Mouse (Mus musculus): ENCODE results near the gene Gse1. TPM values are rescaled to one million over a fixed set of nuclear protein-coding genes. Genes with fewer than 3 reads are reported as not detected.
A peak's percentile ranks its signal among the peaks of the same experiment; 100 is the strongest.

Gene Gse1
- polyA plus RNA-seq, 1 experiment, result 14.8 TPM

- no peaks in the 10 kb centered on the region for H3K4me1 ChIP-seq (ENCODE audit: control insufficient read depth, insufficient read depth, low read length)
- no peaks in the 10 kb centered on the region for H3K36me3 ChIP-seq (ENCODE audit: control insufficient read depth, insufficient read depth, low read length)
- no peaks in the 10 kb centered on the region for H3K27me3 ChIP-seq (replicated peaks; ENCODE audit: control insufficient read depth, insufficient read depth, low read length)
- H3K27ac ChIP-seq (ENCODE audit: insufficient read depth, low read depth, low read length), result no peak overlapping the region
- WGBS, result 96% methylated on average over 10 of the region's 10 CpGs
- no peak for DNase-seq
- H3K4me3 ChIP-seq (ENCODE audit: insufficient read depth, low read depth, low read length), result no peak overlapping the region
- TF ChIP-seq POLR2A (IDR thresholded peaks at IDR 0.05; ENCODE audit: low read depth, low read length), result no peak
- TF ChIP-seq CTCF (conservative IDR thresholded peaks at IDR 0.05; ENCODE audit: insufficient read depth, insufficient read length, low read depth, low read length), result no peak
Observed at GRCm38 (mm10) chr8:120475462-120476201, 247.4 kb downstream of the Gse1 start.

GRCm38 (mm10) chr8:120476711-120477575 lies 248.7 kb downstream of the Gse1 start:
- H3K36me3 ChIP-seq (ENCODE audit: control insufficient read depth, insufficient read depth, low read length), result no peaks in the 10 kb centered on the region
- no peak for DNase-seq
- TF ChIP-seq POLR2A (IDR thresholded peaks at IDR 0.05; ENCODE audit: low read depth, low read length) (no peak), CTCF (conservative IDR thresholded peaks at IDR 0.05; ENCODE audit: insufficient read depth, insufficient read length, low read depth, low read length) (no peak)
- no peaks in the 10 kb centered on the region for H3K27me3 ChIP-seq (replicated peaks; ENCODE audit: control insufficient read depth, insufficient read depth, low read length)
- no peak overlapping the region for H3K4me3 ChIP-seq (ENCODE audit: insufficient read depth, low read depth, low read length)
- no peak overlapping the region for H3K27ac ChIP-seq (ENCODE audit: insufficient read depth, low read depth, low read length)
- no peaks in the 10 kb centered on the region for H3K4me1 ChIP-seq (ENCODE audit: control insufficient read depth, insufficient read depth, low read length)
- WGBS, result 88% methylated on average over 25 of the region's 25 CpGs

- H3K4me1 ChIP-seq (ENCODE audit: control insufficient read depth, insufficient read depth, low read length), result no peaks in the 10 kb centered on the region
- no peaks in the 10 kb centered on the region for H3K36me3 ChIP-seq (ENCODE audit: control insufficient read depth, insufficient read depth, low read length)
- DNase-seq, result no peak
- 91% methylated on average over 11 of the region's 11 CpGs for WGBS
- H3K27me3 ChIP-seq (replicated peaks; ENCODE audit: control insufficient read depth, insufficient read depth, low read length), result no peaks in the 10 kb centered on the region
- no peak overlapping the region for H3K4me3 ChIP-seq (ENCODE audit: insufficient read depth, low read depth, low read length)
- TF ChIP-seq POLR2A (IDR thresholded peaks at IDR 0.05; ENCODE audit: low read depth, low read length) (no peak), CTCF (conservative IDR thresholded peaks at IDR 0.05; ENCODE audit: insufficient read depth, insufficient read length, low read depth, low read length) (no peak)
- no peak overlapping the region for H3K27ac ChIP-seq (ENCODE audit: insufficient read depth, low read depth, low read length)
Observed at GRCm38 (mm10) chr8:120478754-120479153, 250.5 kb downstream of the Gse1 start.

GRCm38 (mm10) chr8:120479691-120480090 lies 251.4 kb downstream of the Gse1 start:
- Histone ChIP-seq H3K4me3 (ENCODE audit: insufficient read depth, low read depth, low read length) (no peak overlapping the region), H3K27ac (ENCODE audit: insufficient read depth, low read depth, low read length) (no peak overlapping the region), H3K36me3 (ENCODE audit: control insufficient read depth, insufficient read depth, low read length) (no peaks in the 10 kb centered on the region), H3K4me1 (ENCODE audit: control insufficient read depth, insufficient read depth, low read length) (no peaks in the 10 kb centered on the region), H3K27me3 (replicated peaks; ENCODE audit: control insufficient read depth, insufficient read depth, low read length) (no peaks in the 10 kb centered on the region)
- TF ChIP-seq CTCF (conservative IDR thresholded peaks at IDR 0.05; ENCODE audit: insufficient read depth, insufficient read length, low read depth, low read length) (no peak), POLR2A (IDR thresholded peaks at IDR 0.05; ENCODE audit: low read depth, low read length) (no peak)
- DNase-seq, result no peak
- WGBS, result 91% methylated on average over 4 of the region's 4 CpGs

GRCm38 (mm10) chr8:120482015-120482689 lies 253.9 kb downstream of the Gse1 start:
- peak; percentile 71 for DNase-seq
- Histone ChIP-seq H3K4me1 (ENCODE audit: control insufficient read depth, insufficient read depth, low read length) (no peaks in the 10 kb centered on the region), H3K36me3 (ENCODE audit: control insufficient read depth, insufficient read depth, low read length) (no peaks in the 10 kb centered on the region), H3K27ac (ENCODE audit: insufficient read depth, low read depth, low read length) (no peak overlapping the region), H3K4me3 (ENCODE audit: insufficient read depth, low read depth, low read length) (no peak overlapping the region), H3K27me3 (replicated peaks; ENCODE audit: control insufficient read depth, insufficient read depth, low read length) (no peaks in the 10 kb centered on the region)
- 67% methylated on average over 9 of the region's 9 CpGs for WGBS
- TF ChIP-seq POLR2A (IDR thresholded peaks at IDR 0.05; ENCODE audit: low read depth, low read length), result no peak
- TF ChIP-seq CTCF (conservative IDR thresholded peaks at IDR 0.05; ENCODE audit: insufficient read depth, insufficient read length, low read depth, low read length), result no peak

- no peak overlapping the region for H3K27ac ChIP-seq (ENCODE audit: insufficient read depth, low read depth, low read length)
- no peaks in the 10 kb centered on the region for H3K27me3 ChIP-seq (replicated peaks; ENCODE audit: control insufficient read depth, insufficient read depth, low read length)
- no peaks in the 10 kb centered on the region for H3K4me1 ChIP-seq (ENCODE audit: control insufficient read depth, insufficient read depth, low read length)
- H3K4me3 ChIP-seq (ENCODE audit: insufficient read depth, low read depth, low read length), result no peak overlapping the region
- no peak for DNase-seq
- H3K36me3 ChIP-seq (ENCODE audit: control insufficient read depth, insufficient read depth, low read length), result no peaks in the 10 kb centered on the region
- WGBS, result 75% methylated on average over 6 of the region's 6 CpGs
- TF ChIP-seq POLR2A (IDR thresholded peaks at IDR 0.05; ENCODE audit: low read depth, low read length), result no peak
- no peak for TF ChIP-seq CTCF (conservative IDR thresholded peaks at IDR 0.05; ENCODE audit: insufficient read depth, insufficient read length, low read depth, low read length)
Observed at GRCm38 (mm10) chr8:120484460-120484859, 256.2 kb downstream of the Gse1 start.

Measured in kidney, adult 2 months (tissue).